Mouse (Mus musculus) heart, adult 2 months (tissue): Measurements from ENCODE around the gene Ube2o.

Experiments
- CTCF ChIP-seq: fragments of 200-600 bp; IDR thresholded peaks from 2 replicates; pipeline ENCODE4 v1.8.1; 2022; ENCODE audit warnings: antibody characterized with exemption, mild to moderate bottlenecking, moderate library complexity
- POLR2A ChIP-seq: fragments of 200-500 bp; IDR thresholded peaks from 2 replicates; pipeline ENCODE4 v1.6.1; 2011; ENCODE audit warnings: mild to moderate bottlenecking, low read depth, low read length, control low read depth; ENCODE audit not compliant: insufficient read depth

GRCm38 (mm10) chr11:116511301-116511868 lies 69.9 kb downstream of the Ube2o start:
- TF ChIP-seq CTCF (no peak), POLR2A (no peak)
